Mouse (Mus musculus): ENCODE measurements around the gene Rad9b.

- TF ChIP-seq POLR2A (IDR thresholded peaks at IDR 0.05; ENCODE audit: insufficient read depth, low read depth, low read length) (no peak), CTCF (IDR thresholded peaks at IDR 0.05; ENCODE audit: insufficient read depth, low read depth, low read length) (0 out of 2 replicates have a peak, but pooled peaks have one; percentile 28)
These were observed 68.8 kb downstream of the Rad9b start for GRCm38 (mm10) chr5:122285029-122285766.
